Mouse (Mus musculus) CH12.LX (cell line): ENCODE data around the gene Rhcg.

Source experiments
- CTCF ChIP-seq, 2 experiments: IDR thresholded peaks in 1 of 2; conservative IDR thresholded peaks in 1 of 2; 2 replicates each; pipeline ENCODE4 v1.5.1; 2011 to 2012; ENCODE audit warnings: low read depth in 2 of 2, low read length in 2 of 2, improper control_type of control experiment in 1 of 2, inconsistent platforms in 1 of 2, mild to moderate bottlenecking in 1 of 2, moderate library complexity in 1 of 2
- ETS1 ChIP-seq: conservative IDR thresholded peaks from 2 replicates; pipeline ENCODE4 v1.6.1; 2012; ENCODE audit warnings: low read depth, mild to moderate bottlenecking, inconsistent platforms, low read length, improper control_type of control experiment, moderate library complexity
- JUND ChIP-seq: conservative IDR thresholded peaks from 2 replicates; pipeline ENCODE4 v1.6.1; 2011; ENCODE audit warnings: low read depth, low read length, improper control_type of control experiment
- MAX ChIP-seq: IDR thresholded peaks from 2 replicates; pipeline ENCODE4 v1.6.1; 2011; ENCODE audit warnings: low read length, improper control_type of control experiment
- MAZ ChIP-seq: IDR thresholded peaks from 2 replicates; pipeline ENCODE4 v1.6.1; 2012; ENCODE audit warnings: low read depth, mild to moderate bottlenecking, inconsistent platforms, low read length, improper control_type of control experiment, moderate library complexity
- MEF2A ChIP-seq: IDR thresholded peaks from 2 replicates; pipeline ENCODE4 v1.6.1; 2014; ENCODE audit warnings: low read depth, mild to moderate bottlenecking, inconsistent platforms, low read length, improper control_type of control experiment, borderline replicate concordance
- MXI1 ChIP-seq: IDR thresholded peaks from 2 replicates; pipeline ENCODE4 v1.6.1; 2011; ENCODE audit warnings: mild to moderate bottlenecking, low read depth, low read length, improper control_type of control experiment
- PAX5 ChIP-seq: IDR thresholded peaks from 2 replicates; pipeline ENCODE4 v1.6.1; 2012; ENCODE audit warnings: low read length, inconsistent platforms, mixed read lengths
- POLR2A ChIP-seq: IDR thresholded peaks from 2 replicates; pipeline ENCODE4 v1.6.1; 2011; ENCODE audit warnings: low read depth, mild to moderate bottlenecking, improper control_type of control experiment, low read length

DNA sequence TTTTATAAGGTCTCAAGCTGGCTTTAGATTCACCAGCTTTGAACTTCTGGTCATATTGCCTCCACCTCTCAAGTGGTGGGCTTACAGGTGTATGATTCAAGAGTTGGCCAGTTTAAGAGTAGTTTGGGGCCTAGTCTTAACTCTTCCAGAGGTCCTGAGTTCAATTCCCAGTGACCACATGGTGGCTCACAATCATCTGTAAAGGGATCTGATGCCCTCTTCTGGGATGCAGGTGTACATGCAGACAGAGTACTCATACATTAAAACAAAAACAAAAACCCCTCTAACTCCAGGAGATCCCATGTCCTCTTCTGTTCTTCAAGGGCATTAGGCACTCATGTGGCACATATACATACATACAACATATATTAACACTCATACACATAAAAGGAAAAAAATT, 49.2 kb upstream of the Rhcg start:
- TF ChIP-seq CTCF (conservative IDR thresholded peaks at IDR 0.05 in 1 of 2, IDR thresholded peaks at IDR 0.05 in 1 of 2; ENCODE audit: low read depth in 2 of 2, low read length in 2 of 2) (peak in 1 of 2 experiments; percentile 58; a peak in 2 of 4 replicates), PAX5 (no peak), POLR2A (no peak), MAZ (no peak), MXI1 (no peak), JUND (no peak), MAX (no peak), ETS1 (no peak), MEF2A (no peak)
